Mouse (Mus musculus) liver, embryonic 14.5 days (tissue): ENCODE measurements around the gene Nme7.

Source experiments
- CTCF ChIP-seq: IDR thresholded peaks from 2 replicates; pipeline ENCODE4 v1.5.1; 2016; ENCODE audit warnings: antibody characterized with exemption, low read depth, control low read depth
- EP300 ChIP-seq: IDR thresholded peaks from 2 replicates; pipeline ENCODE4 v1.6.1; 2016; ENCODE audit warnings: antibody characterized with exemption, low read depth

DNA sequence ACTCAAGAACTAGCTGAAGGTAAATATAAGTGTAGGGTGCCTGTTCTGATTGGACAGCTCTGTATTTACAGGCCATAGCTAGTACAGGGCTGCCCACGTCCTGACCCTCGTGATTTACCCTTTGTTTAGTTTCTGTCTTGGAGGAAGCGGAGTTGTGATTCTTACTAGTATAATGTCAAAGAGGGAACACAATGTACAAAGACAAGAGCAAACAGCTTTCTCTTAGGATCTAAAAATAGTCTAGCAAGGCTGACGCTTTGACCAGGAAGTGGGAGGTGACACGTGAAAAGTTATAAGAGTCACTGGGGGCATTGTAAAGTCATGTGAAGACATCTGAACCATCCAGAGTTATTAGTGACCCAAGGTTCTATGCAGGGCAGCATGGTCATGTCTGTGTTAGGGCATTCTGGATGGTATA, 101.5 kb downstream of the Nme7 start:
- TF ChIP-seq CTCF (no peak), EP300 (no peak)
